Mouse (Mus musculus): ENCODE results near the gene Srp68. TPM values are rescaled to one million over a fixed set of nuclear protein-coding genes. Genes with fewer than 3 reads are reported as not detected.

Gene Srp68
- polyA plus RNA-seq, 1 experiment from 2014 or later, result 47.6 TPM

DNA sequence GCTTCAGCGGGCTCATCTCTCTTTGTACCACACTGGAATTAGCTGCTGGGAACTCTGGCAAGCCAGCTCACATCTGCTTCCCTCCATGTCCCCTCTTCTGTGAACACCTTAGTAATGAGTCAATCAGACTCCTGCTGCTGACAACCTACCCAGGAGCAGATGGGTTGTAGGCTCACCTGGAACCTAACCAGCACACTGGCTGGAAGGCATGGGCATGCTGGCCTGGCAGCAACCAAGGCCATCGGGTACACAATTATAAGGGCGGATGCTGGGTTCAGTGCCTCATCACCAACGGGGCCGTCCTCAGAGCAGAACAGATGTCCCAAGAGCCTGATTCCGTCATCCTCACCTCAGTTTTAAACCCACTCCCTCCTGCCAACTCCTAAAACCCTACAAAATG, 24.6 kb upstream of the Srp68 start:
- Histone ChIP-seq H3K27ac (no peak overlapping the region), H3K27me3 (no peaks in the 10 kb centered on the region), H3K9me3 (replicated peaks) (no peaks in the 10 kb centered on the region), H3K4me3 (replicated peaks) (no peak overlapping the region), H3K36me3 (peaks cover 48% of the 10 kb centered on the region), H3K4me2 (no peak overlapping the region), H3K9ac (no peak overlapping the region), H3K4me1 (replicated peaks) (peaks cover 6% of the 10 kb centered on the region)
- 84% methylated on average over 6 of the region's 6 CpGs for WGBS (ENCODE audit: insufficient replicate concordance)
- DNase-seq, result no peak
- ATAC-seq (ENCODE audit: low read depth), result no peak

DNA sequence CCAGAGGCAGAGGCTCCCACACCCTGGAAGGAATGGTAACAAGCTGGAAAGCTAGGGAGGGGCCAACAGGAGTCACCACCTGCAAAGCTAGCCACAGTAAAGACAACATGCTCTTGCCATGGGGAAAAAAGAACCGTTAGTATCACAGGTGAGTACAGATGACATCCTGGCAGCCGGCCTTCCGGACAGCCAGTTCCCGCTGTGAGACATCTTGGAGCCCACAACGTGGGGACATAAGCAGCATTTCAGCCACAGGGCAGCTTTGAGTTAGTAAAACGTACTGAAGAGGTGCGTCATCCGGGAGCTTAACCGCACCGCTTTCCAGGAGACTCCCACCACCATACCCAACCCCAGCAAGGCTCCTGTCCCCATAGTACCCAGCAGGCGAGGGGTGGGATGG, 24.2 kb upstream of the Srp68 start:
- H3K4me3 ChIP-seq (replicated peaks), result no peak overlapping the region
- WGBS (ENCODE audit: insufficient replicate concordance), result 88% methylated on average over 11 of the region's 11 CpGs
- no peak overlapping the region for H3K9ac ChIP-seq
- peaks cover 10% of the 10 kb centered on the region for H3K4me1 ChIP-seq (replicated peaks)
- H3K27ac ChIP-seq, result no peak overlapping the region
- H3K9me3 ChIP-seq (replicated peaks), result no peaks in the 10 kb centered on the region
- no peaks in the 10 kb centered on the region for H3K27me3 ChIP-seq
- ATAC-seq (ENCODE audit: low read depth), result no peak
- no peak for DNase-seq
- peaks cover 44% of the 10 kb centered on the region for H3K36me3 ChIP-seq
- H3K4me2 ChIP-seq, result no peak overlapping the region

DNA sequence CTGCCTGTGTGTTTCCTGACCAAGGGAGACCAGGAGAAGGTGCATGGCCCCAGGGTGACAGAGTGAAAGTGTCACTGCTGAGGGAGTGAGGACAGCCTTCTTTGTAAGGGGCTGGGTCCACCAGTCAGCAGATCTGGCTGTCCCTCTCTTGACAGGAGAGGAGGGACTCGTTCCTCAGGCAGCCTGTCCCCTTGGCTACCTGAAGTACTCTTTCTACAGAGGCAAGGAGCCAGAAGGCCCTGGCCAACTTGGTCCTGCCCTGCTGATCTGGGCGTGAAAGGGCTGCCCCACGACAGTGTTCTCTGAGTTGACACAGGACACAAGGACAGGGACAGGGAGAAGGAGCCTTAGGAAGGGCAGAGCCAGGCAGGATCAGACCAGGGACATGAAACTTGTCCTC, 23.0 kb upstream of the Srp68 start:
- no peaks in the 10 kb centered on the region for H3K9me3 ChIP-seq (replicated peaks)
- WGBS (ENCODE audit: insufficient replicate concordance), result 66% methylated on average over 3 of the region's 3 CpGs
- H3K4me1 ChIP-seq (replicated peaks), result peaks cover 15% of the 10 kb centered on the region
- H3K4me3 ChIP-seq (replicated peaks), result no peak overlapping the region
- no peak for DNase-seq
- no peak overlapping the region for H3K9ac ChIP-seq
- H3K27me3 ChIP-seq, result no peaks in the 10 kb centered on the region
- no peak overlapping the region for H3K27ac ChIP-seq
- no peak overlapping the region for H3K4me2 ChIP-seq
- peaks cover 33% of the 10 kb centered on the region for H3K36me3 ChIP-seq
- no peak for ATAC-seq (ENCODE audit: low read depth)

DNA sequence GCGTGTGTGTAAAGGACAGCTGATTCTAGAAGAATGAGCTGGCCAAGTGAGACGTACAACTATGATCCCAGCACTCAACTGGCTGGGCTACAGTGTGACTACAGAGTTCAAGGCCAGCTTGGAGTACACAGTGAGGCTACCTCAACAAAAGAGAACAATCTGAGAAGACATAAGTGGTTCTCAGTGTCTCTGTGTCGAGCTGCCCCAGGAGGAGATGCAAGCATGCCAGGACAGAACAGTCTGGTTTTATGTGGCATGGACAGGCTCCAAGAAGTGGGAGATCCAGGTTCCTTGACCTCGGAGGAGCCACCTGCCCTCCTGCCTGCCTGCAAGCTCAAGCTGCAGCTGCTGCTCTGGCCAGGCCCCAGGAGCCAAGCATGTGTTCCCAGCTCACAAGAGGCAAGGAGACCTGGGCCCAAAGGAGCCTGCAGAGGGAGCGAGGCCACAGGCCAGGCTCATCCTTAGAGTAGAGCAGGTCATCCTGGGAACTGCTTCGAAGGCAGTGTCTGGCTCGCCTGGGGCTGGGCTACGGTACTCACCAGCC, 22.2 kb upstream of the Srp68 start:
- Histone ChIP-seq H3K4me1 (replicated peaks) (peaks cover 15% of the 10 kb centered on the region), H3K27ac (no peak overlapping the region), H3K9ac (no peak overlapping the region), H3K27me3 (no peaks in the 10 kb centered on the region), H3K9me3 (replicated peaks) (no peaks in the 10 kb centered on the region), H3K4me2 (no peak overlapping the region), H3K36me3 (peaks cover 27% of the 10 kb centered on the region), H3K4me3 (replicated peaks) (no peak overlapping the region)
- DNase-seq (no peak), ATAC-seq (ENCODE audit: low read depth) (no peak)
- 79% methylated on average over 8 of the region's 8 CpGs for whole genome bisulfite sequencing (ENCODE audit: insufficient replicate concordance)

DNA sequence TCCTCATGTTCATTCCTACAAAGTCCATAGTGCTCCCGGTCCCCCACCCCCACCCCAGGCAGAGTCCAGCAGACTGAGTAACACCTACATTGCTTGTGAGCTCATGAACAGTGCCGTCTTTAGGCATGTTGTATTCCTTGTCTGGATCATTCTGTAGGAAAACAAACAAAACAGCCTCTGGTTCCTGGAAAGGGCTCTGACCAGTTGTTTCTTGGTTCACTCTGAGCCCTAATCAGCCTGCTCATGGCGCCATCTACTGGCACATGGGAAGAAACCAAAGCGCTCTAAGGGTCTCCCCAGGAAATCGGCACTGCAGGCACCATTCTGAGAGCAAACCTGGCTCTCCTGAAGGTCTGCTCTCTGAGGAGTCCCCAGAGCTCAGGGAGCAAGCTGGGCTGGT, 20.3 kb upstream of the Srp68 start:
- H3K27me3 ChIP-seq, result no peaks in the 10 kb centered on the region
- WGBS (ENCODE audit: insufficient replicate concordance), result 50% methylated on average over 5 of the region's 5 CpGs
- H3K27ac ChIP-seq, result no peak overlapping the region
- H3K4me3 ChIP-seq (replicated peaks), result no peak overlapping the region
- H3K9ac ChIP-seq, result no peak overlapping the region
- no peaks in the 10 kb centered on the region for H3K9me3 ChIP-seq (replicated peaks)
- H3K36me3 ChIP-seq, result peaks cover 32% of the 10 kb centered on the region
- no peak overlapping the region for H3K4me2 ChIP-seq
- ATAC-seq (ENCODE audit: low read depth) (no peak), DNase-seq (no peak)
- H3K4me1 ChIP-seq (replicated peaks), result peaks cover 19% of the 10 kb centered on the region

DNA sequence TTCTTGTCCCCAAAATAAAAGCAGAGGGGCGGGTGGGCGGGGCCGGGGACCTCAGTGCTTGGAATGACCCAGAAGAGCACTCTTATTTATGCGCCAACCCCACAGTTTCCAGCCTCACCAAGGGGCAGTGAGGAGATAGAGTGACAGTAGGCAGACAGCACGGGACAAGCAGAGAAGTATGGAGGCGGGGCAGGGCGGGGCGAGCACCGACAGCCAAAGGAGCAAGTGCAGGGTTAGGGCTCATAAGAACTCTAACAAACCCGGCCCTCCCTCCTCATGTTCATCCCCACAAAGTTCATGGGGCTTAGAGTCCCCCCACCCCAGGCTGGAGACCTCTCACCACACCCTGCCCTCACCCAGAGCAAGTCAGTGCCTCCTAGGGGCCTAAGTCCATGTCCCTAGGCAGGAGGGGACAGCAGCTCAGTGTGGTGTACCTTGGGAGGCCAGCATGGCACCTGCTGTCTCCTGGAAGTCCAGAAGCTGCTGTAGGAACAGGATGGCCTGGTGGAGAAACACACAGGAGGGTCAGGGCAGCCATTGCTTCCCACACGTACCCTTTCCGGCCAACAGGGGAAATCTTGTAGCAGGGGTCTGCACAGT, 19.6 kb upstream of the Srp68 start:
- no peak overlapping the region for H3K27ac ChIP-seq
- no peak overlapping the region for H3K9ac ChIP-seq
- no peak overlapping the region for H3K4me3 ChIP-seq (replicated peaks)
- 59% methylated on average over 12 of the region's 12 CpGs for WGBS (ENCODE audit: insufficient replicate concordance)
- ATAC-seq (ENCODE audit: low read depth) (0 out of 2 replicates have a peak, but pooled peaks have one; percentile 35), DNase-seq (no peak)
- no peaks in the 10 kb centered on the region for H3K27me3 ChIP-seq
- H3K4me1 ChIP-seq (replicated peaks), result peaks cover 20% of the 10 kb centered on the region
- H3K9me3 ChIP-seq (replicated peaks), result no peaks in the 10 kb centered on the region
- peaks cover 33% of the 10 kb centered on the region for H3K36me3 ChIP-seq
- no peak overlapping the region for H3K4me2 ChIP-seq

DNA sequence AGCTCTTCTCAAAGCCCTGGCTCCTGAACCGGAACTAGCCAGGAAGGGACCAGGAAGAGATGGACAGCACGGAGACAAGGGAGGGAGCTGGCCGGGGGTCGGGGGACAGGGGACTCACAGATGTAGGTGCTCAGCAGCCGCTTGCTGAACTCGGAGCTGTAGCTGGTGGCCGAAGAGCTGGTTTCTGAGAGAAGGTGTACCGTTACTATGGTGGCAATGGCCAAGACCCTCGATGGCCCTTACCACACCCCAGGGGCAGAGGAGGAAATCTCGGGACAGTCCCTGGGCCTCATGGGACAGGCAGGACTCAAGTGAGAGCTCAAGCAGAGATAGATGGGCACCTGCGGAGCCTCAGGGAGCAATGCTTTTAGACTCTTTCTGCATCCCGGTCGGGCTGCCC, 18.4 kb upstream of the Srp68 start:
- H3K4me3 ChIP-seq (replicated peaks), result no peak overlapping the region
- H3K4me2 ChIP-seq, result no peak overlapping the region
- H3K4me1 ChIP-seq (replicated peaks), result peaks cover 32% of the 10 kb centered on the region
- no peaks in the 10 kb centered on the region for H3K27me3 ChIP-seq
- peaks cover 38% of the 10 kb centered on the region for H3K36me3 ChIP-seq
- 82% methylated on average over 13 of the region's 13 CpGs for WGBS (ENCODE audit: insufficient replicate concordance)
- no peak overlapping the region for H3K9ac ChIP-seq
- no peaks in the 10 kb centered on the region for H3K9me3 ChIP-seq (replicated peaks)
- DNase-seq, result no peak
- no peak overlapping the region for H3K27ac ChIP-seq
- no peak for ATAC-seq (ENCODE audit: low read depth)

DNA sequence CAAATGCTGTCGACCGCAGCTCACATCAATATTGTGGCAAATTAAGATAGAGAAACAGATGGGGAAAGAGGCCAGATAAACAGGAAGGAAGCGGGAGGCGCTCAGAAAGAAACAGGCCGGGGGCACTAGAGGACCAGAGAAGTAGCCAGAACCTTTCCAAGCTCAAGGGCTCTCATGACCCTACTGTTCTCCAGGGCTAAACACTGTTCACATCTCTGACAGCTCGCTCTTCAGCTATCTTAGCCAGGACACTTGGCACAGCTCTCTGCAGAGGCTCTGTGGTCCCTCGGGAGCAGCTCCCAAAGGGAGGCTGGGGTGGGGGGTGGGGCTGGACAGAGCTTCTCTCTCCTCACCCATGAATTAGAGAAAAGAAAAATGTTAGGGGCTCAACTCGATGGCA, 16.5 kb upstream of the Srp68 start:
- Histone ChIP-seq H3K9ac (no peak overlapping the region), H3K4me2 (no peak overlapping the region), H3K4me1 (replicated peaks) (peaks cover 32% of the 10 kb centered on the region), H3K4me3 (replicated peaks) (no peak overlapping the region), H3K27ac (no peak overlapping the region), H3K36me3 (peaks cover 33% of the 10 kb centered on the region), H3K27me3 (peaks cover 7% of the 10 kb centered on the region), H3K9me3 (replicated peaks) (no peaks in the 10 kb centered on the region)
- DNase-seq (no peak), ATAC-seq (ENCODE audit: low read depth) (no peak)
- 44% methylated on average over 8 of the region's 8 CpGs for WGBS (ENCODE audit: insufficient replicate concordance)

DNA sequence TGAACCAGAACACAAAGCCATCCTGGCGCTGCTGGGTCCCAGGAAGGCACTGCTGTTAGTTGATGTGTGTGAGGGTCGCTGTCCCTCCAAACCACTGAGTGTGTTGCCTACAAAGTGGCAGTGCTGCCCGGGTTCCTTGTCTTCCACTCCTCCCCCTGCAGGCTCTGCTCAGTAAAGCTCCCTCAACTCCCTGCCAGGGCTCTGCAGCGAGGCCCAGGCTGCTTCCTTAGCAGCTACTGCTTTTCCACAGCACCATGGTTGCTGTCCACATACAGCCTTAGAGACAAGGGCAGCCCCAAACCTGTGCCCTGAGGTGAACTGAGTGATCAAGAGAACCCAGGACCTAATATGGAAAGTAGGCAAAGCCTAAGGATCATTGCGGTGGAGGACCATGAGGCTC, 13.3 kb upstream of the Srp68 start:
- 78% methylated on average over 5 of the region's 5 CpGs for WGBS (ENCODE audit: insufficient replicate concordance)
- no peak overlapping the region for H3K9ac ChIP-seq
- ATAC-seq (ENCODE audit: low read depth), result no peak

DNA sequence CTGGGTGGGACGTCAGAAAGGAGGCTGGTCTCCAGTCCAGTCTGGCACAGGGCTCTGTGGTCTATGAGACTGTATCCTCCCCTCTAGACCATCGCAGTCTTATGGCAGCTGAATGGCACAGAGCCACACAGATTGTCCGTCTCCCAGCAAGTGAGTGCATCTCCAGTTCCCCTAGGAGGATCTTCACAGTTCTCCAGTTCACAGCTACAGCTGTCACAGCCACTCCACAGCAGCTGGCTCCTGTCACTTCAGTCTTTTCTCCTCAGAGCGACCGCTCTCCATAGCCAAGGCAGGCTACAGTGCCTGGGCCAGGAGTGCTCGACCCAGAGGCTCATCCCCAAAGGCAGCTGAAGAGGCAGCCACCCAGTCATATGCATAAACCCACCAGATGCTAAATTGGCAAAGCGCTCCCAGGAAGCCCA, 11.8 kb upstream of the Srp68 start:
- ATAC-seq (ENCODE audit: low read depth) (no peak), DNase-seq (no peak)
- Histone ChIP-seq H3K4me3 (replicated peaks) (no peak overlapping the region), H3K27me3 (peaks cover 54% of the 10 kb centered on the region), H3K27ac (no peak overlapping the region), H3K4me1 (replicated peaks) (peaks cover 26% of the 10 kb centered on the region), H3K9me3 (replicated peaks) (0 out of 2 replicates have a peak, but pooled peaks cover 4% of the 10 kb centered on the region), H3K9ac (no peak overlapping the region), H3K36me3 (peaks cover 22% of the 10 kb centered on the region), H3K4me2 (no peak overlapping the region)
- 63% methylated on average over 7 of the region's 7 CpGs for WGBS (ENCODE audit: insufficient replicate concordance)

More for the DNA sequence above, 13.3 kb upstream of the Srp68 start:
- H3K36me3 ChIP-seq, result peaks cover 24% of the 10 kb centered on the region
- DNase-seq, result no peak
- H3K4me2 ChIP-seq, result no peak overlapping the region
- H3K27ac ChIP-seq, result no peak overlapping the region
- H3K4me1 ChIP-seq (replicated peaks), result peaks cover 17% of the 10 kb centered on the region
- 0 out of 2 replicates have a peak, but pooled peaks cover 4% of the 10 kb centered on the region for H3K9me3 ChIP-seq (replicated peaks)
- H3K4me3 ChIP-seq (replicated peaks), result no peak overlapping the region
- H3K27me3 ChIP-seq, result peaks cover 39% of the 10 kb centered on the region

DNA sequence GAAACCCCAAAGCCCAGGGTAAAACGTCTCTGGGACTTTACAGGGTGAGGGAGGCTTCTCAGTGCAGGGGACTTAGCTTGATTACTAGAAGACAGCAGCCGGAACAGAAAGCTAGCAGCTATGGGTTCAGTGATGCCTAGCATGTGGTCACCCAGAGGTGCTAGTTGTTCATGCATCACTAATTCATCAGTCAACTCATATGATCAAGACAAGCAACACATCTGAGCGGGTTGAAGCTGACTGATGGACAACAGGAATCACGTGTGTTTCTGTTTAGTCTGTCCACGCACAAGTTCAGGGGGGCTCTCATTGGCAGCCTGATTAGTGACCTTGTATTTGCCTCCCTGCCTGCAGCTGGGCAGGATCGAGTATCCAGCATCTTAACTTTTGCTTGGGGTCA, 10.0 kb upstream of the Srp68 start:
- no peak for DNase-seq
- no peak for ATAC-seq (ENCODE audit: low read depth)

DNA sequence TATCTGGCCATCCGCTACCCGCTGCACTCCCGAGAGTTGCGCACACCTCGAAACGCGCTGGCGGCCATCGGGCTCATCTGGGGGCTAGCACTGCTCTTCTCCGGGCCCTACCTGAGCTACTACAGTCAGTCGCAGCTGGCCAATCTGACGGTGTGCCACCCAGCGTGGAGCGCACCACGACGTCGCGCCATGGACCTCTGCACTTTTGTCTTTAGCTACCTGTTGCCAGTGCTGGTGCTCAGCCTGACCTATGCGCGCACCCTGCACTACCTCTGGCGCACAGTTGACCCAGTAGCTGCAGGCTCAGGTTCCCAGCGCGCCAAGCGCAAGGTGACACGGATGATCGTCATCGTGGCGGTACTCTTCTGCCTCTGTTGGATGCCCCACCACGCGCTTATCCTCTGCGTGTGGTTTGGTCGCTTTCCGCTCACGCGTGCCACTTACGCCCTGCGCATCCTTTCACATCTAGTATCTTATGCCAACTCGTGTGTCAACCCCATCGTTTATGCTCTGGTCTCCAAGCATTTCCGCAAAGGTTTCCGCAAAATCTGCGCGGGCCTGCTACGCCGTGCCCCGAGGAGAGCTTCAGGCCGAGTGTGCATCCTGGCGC, 9.0 kb upstream of the Srp68 start:
- Histone ChIP-seq H3K4me1 (replicated peaks) (peaks cover 15% of the 10 kb centered on the region), H3K27me3 (peaks cover 69% of the 10 kb centered on the region), H3K27ac (no peak overlapping the region), H3K4me2 (no peak overlapping the region), H3K36me3 (no peaks in the 10 kb centered on the region), H3K9me3 (replicated peaks) (0 out of 2 replicates have a peak, but pooled peaks cover 4% of the 10 kb centered on the region), H3K4me3 (replicated peaks) (no peak overlapping the region), H3K9ac (no peak overlapping the region)
- DNase-seq (no peak), ATAC-seq (ENCODE audit: low read depth) (no peak)
- 10% methylated on average over 48 of the region's 48 CpGs for WGBS (ENCODE audit: insufficient replicate concordance)

More for the DNA sequence above, 10.0 kb upstream of the Srp68 start:
- Histone ChIP-seq H3K4me3 (replicated peaks) (no peak overlapping the region), H3K27me3 (peaks cover 68% of the 10 kb centered on the region), H3K9ac (no peak overlapping the region), H3K27ac (no peak overlapping the region), H3K36me3 (peaks cover 10% of the 10 kb centered on the region), H3K4me1 (replicated peaks) (peaks cover 22% of the 10 kb centered on the region), H3K4me2 (no peak overlapping the region), H3K9me3 (replicated peaks) (0 out of 2 replicates have a peak, but pooled peaks cover 4% of the 10 kb centered on the region)
- 46% methylated on average over 6 of the region's 6 CpGs for WGBS (ENCODE audit: insufficient replicate concordance)

Measured in liver, embryonic 13.5 days (tissue).